Comparison of ENCODE assay signal across 17 mouse cellular contexts in genomic region chr8:128735692-128736091, GRCm38 (mm10).
"Had no signal": no experiment of that assay in that cellular context is flagged by ENCODE, and none has a peak within 500 bp of the region (broad histone marks: within the 10 kb centered on the region; RNA-seq: fewer than 3 reads in every experiment).

No protein-coding gene starts in this region.

- ATAC-seq: midbrain, embryonic 16.5 days had no signal

- H3K27ac ChIP-seq: midbrain, embryonic 10.5 days; midbrain, embryonic 12.5 days; neural tube, embryonic 13.5 days; neural tube, embryonic 15.5 days had no signal

- H3K4me3 ChIP-seq: midbrain, embryonic 10.5 days; midbrain, embryonic 12.5 days; myocyte; neural tube, embryonic 13.5 days; neural tube, embryonic 15.5 days had no signal

- DNase-seq: lung, adult 18-20 months; lung, embryonic 14.5 days; lung, postnatal 10 days; lung, postnatal 4 days; midbrain, embryonic 14.5 days; retina, postnatal 1 day; right cerebral cortex, postnatal 14 days; spleen, adult 18-20 months; thymus, adult 18-20 months; thymus, postnatal 14 days; thymus, postnatal 36 days had no signal
